ENCODE assay signal across 9 mouse cellular contexts in the genomic region with DNA sequence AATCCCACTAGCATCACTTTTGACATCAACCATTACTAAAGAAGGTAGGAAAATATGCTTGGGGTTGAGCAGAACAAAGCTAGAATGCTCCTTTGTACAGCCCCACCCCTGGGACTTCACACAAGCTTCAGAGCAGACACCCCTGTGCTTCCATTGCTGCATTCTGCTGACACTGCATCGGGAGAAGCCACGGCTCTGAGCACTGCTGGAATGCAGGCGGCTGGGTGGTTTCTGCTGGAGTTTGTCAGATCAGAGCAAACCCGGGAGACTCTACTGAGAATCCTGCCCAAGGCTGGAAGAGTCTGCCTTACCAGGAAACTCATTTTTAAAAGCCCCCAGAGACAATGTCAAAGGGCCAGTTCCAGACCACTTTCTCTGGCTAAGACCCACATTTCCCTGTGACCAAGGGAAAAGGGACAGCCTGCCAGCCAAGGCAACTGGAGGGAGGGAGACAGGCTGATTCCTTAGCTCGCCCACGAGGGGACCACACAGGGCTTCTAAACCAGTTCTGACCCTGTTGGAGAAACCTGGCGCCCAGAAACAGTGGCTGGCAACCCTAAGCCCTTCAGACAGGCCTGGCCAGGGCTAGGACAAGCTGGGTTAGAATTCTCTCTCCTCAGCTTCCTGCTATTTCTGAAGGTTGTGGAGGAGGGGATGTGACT. TPM values are rescaled to one million over a fixed set of nuclear protein-coding genes. Genes with fewer than 3 reads are reported as not detected.
DNase-seq lines count a peak whose midpoint lies in the region; ATAC-seq lines count a peak whose summit lies in the region.
"Had no signal": no experiment of that assay in that cellular context is flagged by ENCODE, and none has a peak within 500 bp of the region (broad histone marks: within the 10 kb centered on the region; RNA-seq: fewer than 3 reads in every experiment).

No protein-coding gene starts in this region.

- H3K27me3 ChIP-seq in kidney, embryonic 15.5 days = no peaks in the 10 kb centered on the region
- H3K27me3 ChIP-seq: limb, embryonic 12.5 days had no signal

- peaks cover 7% of the 10 kb centered on the region; the same call in 1 of the 2 replicates for H3K36me3 ChIP-seq in kidney, embryonic 15.5 days

- ATAC-seq in kidney, embryonic 15.5 days (replicated peaks; ENCODE audit: low FRiP score) = peak; percentile 76

- WGBS in kidney, embryonic 15.5 days = 39% methylated on average over 7 of the region's 7 CpGs

- no peak overlapping the region for H3K9ac ChIP-seq in kidney, embryonic 15.5 days
- H3K9ac ChIP-seq: limb, embryonic 12.5 days had no signal

- H3K4me2 ChIP-seq in kidney, embryonic 15.5 days = no peak overlapping the region
- H3K4me2 ChIP-seq: limb, embryonic 12.5 days had no signal

- H3K9me3 ChIP-seq in kidney, embryonic 15.5 days (replicated peaks) = no peaks in the 10 kb centered on the region
- H3K9me3 ChIP-seq: limb, embryonic 12.5 days had no signal

- peak; percentile 42 for DNase-seq in gastrocnemius, adult 18-20 months (ENCODE audit: low spot score)
- no peak for DNase-seq in gastrocnemius, postnatal 10 days
- peak; percentile 35 for DNase-seq in urinary bladder, postnatal 14 days (ENCODE audit: low spot score)
- no peak for DNase-seq in urinary bladder, postnatal 25 days (ENCODE audit: low spot score)
- DNase-seq in yolk sac, embryonic 10.5 days (ENCODE audit: low spot score) = peak; percentile 77
- DNase-seq in B cell, adult 2 months = no peak
- DNase-seq in spleen, postnatal 14 days (ENCODE audit: low spot score in 2 of 2) = no peak

- no peak overlapping the region for H3K4me3 ChIP-seq in kidney, embryonic 15.5 days (replicated peaks)
- H3K4me3 ChIP-seq: limb, embryonic 12.5 days had no signal

- peak overlapping the region; percentile 89 for H3K27ac ChIP-seq in kidney, embryonic 15.5 days
- H3K27ac ChIP-seq: limb, embryonic 12.5 days had no signal

- peaks cover 38% of the 10 kb centered on the region for H3K4me1 ChIP-seq in kidney, embryonic 15.5 days

RNA-seq across cellular contexts. Expression of gene Atp6v0d1, which starts 21.2 kb away (rescaled TPM):
- total RNA-seq in gastrocnemius, adult 18-20 months (2021) = 10 to 100 TPM; 40.1 to 42.7 TPM
- total RNA-seq in gastrocnemius, postnatal 10 days (2021) = 10 to 100 TPM; 49.3 to 54.2 TPM
- polyA plus RNA-seq in kidney, embryonic 15.5 days (2015; fragmentation: Nextera tagmentation; extraction: Ambion mirVana) = 85.8 and 88.3 TPM in 2 replicates

RNA-seq across cellular contexts. Expression of gene Hsd11b2, which starts 26.1 kb away (rescaled TPM):
- total RNA-seq in gastrocnemius, adult 18-20 months (2021) = under 1 TPM in 1 of 2 experiments, not detected in 1; 0.11 TPM
- total RNA-seq in gastrocnemius, postnatal 10 days (2021) = 1 to 10 TPM; 4.4 to 4.5 TPM
- polyA plus RNA-seq in kidney, embryonic 15.5 days (2015; fragmentation: Nextera tagmentation; extraction: Ambion mirVana) = 30.0 and 35.6 TPM in 2 replicates

RNA-seq across cellular contexts. Expression of gene Zdhhc1, which starts 48.0 kb away (rescaled TPM):
- 10 to 100 TPM; 10.3 to 11.6 TPM for total RNA-seq in gastrocnemius, adult 18-20 months (2021)
- total RNA-seq in gastrocnemius, postnatal 10 days (2021) = 10 to 100 TPM; 10.9 to 15.9 TPM
- polyA plus RNA-seq in kidney, embryonic 15.5 days (2015; fragmentation: Nextera tagmentation; extraction: Ambion mirVana) = 39.2 and 43.7 TPM in 2 replicates

Comparison
In these comparisons a context has a peak if more than half of its experiments do, and no peak if none do; other contexts are left out.
1. DNase-seq: peak in gastrocnemius, adult 18-20 months (single experiment), urinary bladder, postnatal 14 days (single experiment) and yolk sac, embryonic 10.5 days (single experiment); none in gastrocnemius, postnatal 10 days (single experiment), urinary bladder, postnatal 25 days (single experiment), B cell, adult 2 months (0 of 2) and spleen, postnatal 14 days (0 of 2).
2. RNA of gene Hsd11b2, which starts 26.1 kb away (total RNA-seq): 4.4 to 4.5 TPM in gastrocnemius, postnatal 10 days; 0.11 TPM in gastrocnemius, adult 18-20 months; every median in the first group is over 4 times any median in the second.